In genomic region chr11:101732518-101733440, GRCm38 (mm10) we compare ENCODE assay signal across 8 mouse cellular contexts. TPM values are rescaled to one million over a fixed set of nuclear protein-coding genes. Genes with fewer than 3 reads are reported as not detected.
DNase-seq lines count a peak whose midpoint lies in the region; ATAC-seq lines count a peak whose summit lies in the region.

TSS of gene Dhx8 (plus strand) at chr11:101732919.

- peak within 1 kb of the TSS; percentile 82 for H3K4me3 ChIP-seq in brown adipose tissue, adult 24 weeks (ENCODE audit: insufficient read depth, low read depth, low read length)
- peak within 1 kb of the TSS; percentile 82 for H3K4me3 ChIP-seq in heart, embryonic 13.5 days
- H3K4me3 ChIP-seq in liver, embryonic 12.5 days, result peak within 1 kb of the TSS; percentile 87
- peak within 1 kb of the TSS; percentile 83 for H3K4me3 ChIP-seq in stomach, embryonic 15.5 days (replicated peaks)

- no peaks in the 10 kb centered on the region for H3K4me1 ChIP-seq in brown adipose tissue, adult 24 weeks (ENCODE audit: control insufficient read depth, insufficient read depth, insufficient read length, low read length)
- peaks cover 15% of the 10 kb centered on the region for H3K4me1 ChIP-seq in heart, embryonic 13.5 days
- peaks cover 21% of the 10 kb centered on the region for H3K4me1 ChIP-seq in liver, embryonic 12.5 days
- H3K4me1 ChIP-seq in stomach, embryonic 15.5 days, result peaks cover 5% of the 10 kb centered on the region; the same call in 1 of the 2 replicates

- peak within 1 kb of the TSS; percentile 89 for H3K4me2 ChIP-seq in heart, embryonic 13.5 days
- H3K4me2 ChIP-seq in liver, embryonic 12.5 days, result peak within 1 kb of the TSS; percentile 81
- peak within 1 kb of the TSS; percentile 74 for H3K4me2 ChIP-seq in stomach, embryonic 15.5 days

- no peaks in the 10 kb centered on the region for H3K9me3 ChIP-seq in heart, embryonic 13.5 days
- no peaks in the 10 kb centered on the region for H3K9me3 ChIP-seq in liver, embryonic 12.5 days (replicated peaks)
- no peaks in the 10 kb centered on the region for H3K9me3 ChIP-seq in stomach, embryonic 15.5 days

- peak within 1 kb of the TSS; percentile 91 for H3K9ac ChIP-seq in heart, embryonic 13.5 days
- H3K9ac ChIP-seq in liver, embryonic 12.5 days, result peak within 1 kb of the TSS; percentile 86
- peak within 1 kb of the TSS; percentile 80 for H3K9ac ChIP-seq in stomach, embryonic 15.5 days

- peak within 1 kb of the TSS; percentile 78 for H3K27ac ChIP-seq in brown adipose tissue, adult 24 weeks (replicated peaks; ENCODE audit: low read depth, low read length)
- H3K27ac ChIP-seq in heart, embryonic 13.5 days (replicated peaks), result peak within 1 kb of the TSS; percentile 65
- H3K27ac ChIP-seq in liver, embryonic 12.5 days, result peak within 1 kb of the TSS; percentile 85
- H3K27ac ChIP-seq in stomach, embryonic 15.5 days, result peak within 1 kb of the TSS; percentile 71

- under 1% methylated on average over 51 of the region's 51 CpGs for WGBS in heart, embryonic 13.5 days
- under 1% methylated on average over 51 of the region's 51 CpGs for WGBS in liver, embryonic 12.5 days (ENCODE audit: insufficient replicate concordance)
- under 1% methylated on average over 51 of the region's 51 CpGs for WGBS in stomach, embryonic 15.5 days

- peaks cover 36% of the 10 kb centered on the region for H3K36me3 ChIP-seq in heart, embryonic 13.5 days
- H3K36me3 ChIP-seq in liver, embryonic 12.5 days, result peaks cover 36% of the 10 kb centered on the region
- peaks cover 4% of the 10 kb centered on the region; the same call in 1 of the 2 replicates for H3K36me3 ChIP-seq in stomach, embryonic 15.5 days

- peak; percentile 98 for DNase-seq in CD4-positive, CD25-positive, alpha-beta regulatory T cell, adult 2 months (ENCODE audit: low read depth, low spot score)
- peak; percentile 84 for DNase-seq in fat pad, adult 2 months (ENCODE audit: extremely low read depth, low read depth, low spot score)
- DNase-seq in kidney, postnatal 10 days, result peak; percentile 98
- peak; percentile 98 for DNase-seq in natural killer cell, adult 2 months (ENCODE audit: low spot score in 2 of 2)

- no peaks in the 10 kb centered on the region for H3K27me3 ChIP-seq in heart, embryonic 13.5 days (replicated peaks)
- no peaks in the 10 kb centered on the region for H3K27me3 ChIP-seq in liver, embryonic 12.5 days (replicated peaks)
- H3K27me3 ChIP-seq in stomach, embryonic 15.5 days (replicated peaks), result no peaks in the 10 kb centered on the region

- ATAC-seq in heart, embryonic 13.5 days (ENCODE audit: extremely low read depth, insufficient number of reproducible peaks, low FRiP score, low TSS enrichment), result peak; percentile 88
- peak; percentile 98 for ATAC-seq in liver, embryonic 12.5 days
- peak; percentile 94 for ATAC-seq in stomach, embryonic 15.5 days (ENCODE audit: insufficient read depth, low FRiP score, low read depth)

RNA-seq across cellular contexts. Expression of gene Dhx8, which starts in this region (rescaled TPM):
- 6.5 and 11.0 TPM in 2 replicates for polyA plus RNA-seq in brown adipose tissue, adult 24 weeks (2012; ENCODE audit: insufficient read depth, insufficient read length, missing spikeins)
- 18.8 and 20.1 TPM in 2 replicates for polyA plus RNA-seq in heart, embryonic 13.5 days (2015; fragmentation: Nextera tagmentation; extraction: Ambion mirVana)
- polyA plus RNA-seq in liver, embryonic 12.5 days (2016; fragmentation: Nextera tagmentation; extraction: Ambion mirVana), result 25.6 and 26.3 TPM in 2 replicates
- 27.4 and 28.1 TPM in 2 replicates for polyA plus RNA-seq in stomach, embryonic 15.5 days (2015; fragmentation: Nextera tagmentation; extraction: Ambion mirVana)

Comparison
In these comparisons a context has a peak if more than half of its experiments do, and no peak if none do; other contexts are left out.
1. Peak in every context shown above with its lines: DNase-seq, ATAC-seq, H3K4me3 ChIP-seq and H3K27ac ChIP-seq.